Mouse (Mus musculus) C2C12 (cell line): Measurements from ENCODE around the gene Prtg.

Experiments used
- CEBPB ChIP-seq: IDR thresholded peaks from one replicate; pipeline ENCODE4 v1.6.1; 2011; ENCODE audit warnings: low read depth, mild to moderate bottlenecking, control low read depth, moderate library complexity
- CTCF ChIP-seq: IDR thresholded peaks from one replicate; pipeline ENCODE4 v1.5.1; 2011; ENCODE audit not compliant: control insufficient read depth, insufficient read depth, insufficient read length
- MAX ChIP-seq: IDR thresholded peaks from one replicate; pipeline ENCODE4 v1.6.1; 2011; ENCODE audit warnings: mild to moderate bottlenecking, control low read depth
- MYOD1 ChIP-seq: IDR thresholded peaks from one replicate; pipeline ENCODE4 v1.6.1; 2011; ENCODE audit warnings: low read depth; ENCODE audit not compliant: control insufficient read depth, insufficient read length
- MYOG ChIP-seq: IDR thresholded peaks from one replicate; pipeline ENCODE4 v1.6.1; 2011; ENCODE audit not compliant: control insufficient read depth, insufficient read length; ENCODE audit errors: extremely low read depth
- USF1 ChIP-seq: IDR thresholded peaks from one replicate; pipeline ENCODE4 v1.6.1; 2011; ENCODE audit warnings: low read depth, mild to moderate bottlenecking, control low read depth, moderate library complexity

GRCm38 (mm10) chr9:72862955-72863354, 56.3 kb downstream of the Prtg start:
- TF ChIP-seq CTCF: no peak
- TF ChIP-seq MYOD1: no peak
- TF ChIP-seq MYOG: no peak
- TF ChIP-seq USF1: no peak
- TF ChIP-seq MAX: no peak
- no peak for TF ChIP-seq CEBPB
